Mouse (Mus musculus): ENCODE measurements at regions not wholly inside any gene's neighbourhood (a gene's known extent, or its start where the extent isn't known, plus 50 kb on each side); places are given as distances from the start of the nearest gene placed in this dataset.
A peak's percentile ranks its signal among the peaks of the same experiment; 100 is the strongest.
"Not testable (repeated sequence)": the region's sequence is repeated elsewhere in the genome, so short reads cannot be mapped to it uniquely, and the experiment has no call there.

DNA sequence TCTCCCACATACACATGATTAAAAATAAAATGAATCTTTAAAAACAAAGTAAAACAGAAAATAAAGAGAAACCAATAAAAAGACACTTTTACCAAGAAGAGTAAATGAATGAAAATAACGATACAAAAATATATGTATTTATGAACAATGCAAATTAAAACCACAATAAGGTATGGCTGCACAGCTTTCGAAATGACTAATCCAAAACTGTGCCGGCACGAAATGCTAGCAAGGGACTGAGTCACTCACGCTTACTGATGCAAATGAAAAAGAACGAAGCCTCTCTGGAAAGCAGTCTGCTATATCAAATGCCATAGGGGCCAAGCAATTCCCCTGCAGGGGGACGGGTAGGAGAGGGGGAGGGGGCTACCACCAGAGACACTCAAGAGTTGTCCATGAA lies 704.0 kb downstream of the 4930447A16Rik start:
- no peak for DNase-seq (ENCODE audit: low spot score)

DNA sequence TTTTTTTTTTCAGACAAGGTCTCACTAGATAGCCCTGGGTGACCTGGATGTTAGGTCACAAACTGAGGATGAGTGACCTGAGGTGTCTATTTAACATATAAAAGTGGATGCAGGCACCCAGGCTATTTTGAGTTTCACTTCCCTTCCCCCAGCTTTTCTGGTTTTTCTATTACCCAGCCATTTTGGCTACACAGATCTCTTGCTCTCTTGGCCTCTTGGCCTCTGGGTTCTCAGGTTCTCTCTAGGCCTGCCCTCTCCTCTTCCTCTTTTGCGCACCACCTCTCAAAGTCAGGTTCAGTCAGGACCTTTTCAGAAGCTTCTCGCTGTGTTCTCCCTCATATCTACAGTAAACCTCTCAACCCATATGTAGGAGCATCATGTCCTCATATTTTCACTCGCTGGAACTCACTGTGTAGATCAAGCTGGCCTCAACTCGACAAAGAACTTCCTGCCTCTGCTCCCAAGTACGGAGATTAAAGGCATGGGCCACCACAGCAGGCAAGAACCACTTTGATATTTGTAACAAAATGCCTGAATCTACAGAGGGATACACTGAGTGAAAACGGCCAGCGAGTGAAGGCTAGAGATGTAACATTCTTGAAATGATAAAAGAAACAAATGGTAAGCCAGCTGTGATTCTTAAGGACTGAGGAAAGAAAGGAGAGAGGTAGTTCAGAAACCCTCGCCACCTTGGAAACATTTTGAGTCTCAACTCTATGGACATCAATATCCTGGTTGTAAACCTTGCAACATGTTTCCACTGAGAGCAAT lies 704.7 kb downstream of the 4930447A16Rik start:
- no peak for DNase-seq (ENCODE audit: low spot score)

DNA sequence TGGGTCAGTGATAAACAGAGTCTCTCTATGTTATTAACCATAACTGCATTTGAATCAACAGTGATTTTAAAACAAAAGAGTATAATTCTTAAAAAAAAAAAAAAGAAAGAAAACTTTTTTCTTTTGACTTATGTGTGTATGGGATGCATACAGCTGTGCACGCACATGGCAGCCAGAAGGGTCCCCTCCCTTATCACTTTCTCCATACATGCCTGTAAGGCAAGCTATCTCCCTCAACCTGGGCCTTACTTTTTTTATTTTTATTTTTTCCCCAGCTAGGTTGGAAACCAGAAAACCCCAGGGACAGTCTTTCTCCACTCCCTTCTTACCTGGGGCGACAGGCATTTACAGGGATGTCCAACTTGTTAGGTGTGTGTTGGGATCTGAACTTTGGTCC lies 705.3 kb downstream of the 4930447A16Rik start:
- peak; percentile 15 for DNase-seq (ENCODE audit: low spot score)

DNA sequence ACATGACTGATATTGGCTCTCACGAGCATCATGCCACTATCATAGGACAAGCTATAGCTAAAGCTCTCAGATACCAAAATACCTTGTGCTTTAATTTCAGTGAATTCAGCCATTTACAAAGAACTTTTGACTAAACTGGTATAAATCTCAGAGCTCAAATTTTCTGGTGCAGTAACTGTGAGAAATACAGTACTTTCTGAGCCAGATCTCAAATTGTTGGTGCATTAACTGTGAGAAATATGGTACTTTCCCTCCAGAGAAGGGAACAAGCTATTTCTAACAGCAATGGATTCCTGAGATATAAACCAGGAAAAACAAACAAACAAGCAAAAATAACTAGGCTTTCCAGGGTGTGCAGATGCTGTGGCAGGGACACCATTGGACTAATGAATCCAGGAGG lies 714.3 kb downstream of the 4930447A16Rik start:
- DNase-seq (ENCODE audit: low spot score): no peak

DNA sequence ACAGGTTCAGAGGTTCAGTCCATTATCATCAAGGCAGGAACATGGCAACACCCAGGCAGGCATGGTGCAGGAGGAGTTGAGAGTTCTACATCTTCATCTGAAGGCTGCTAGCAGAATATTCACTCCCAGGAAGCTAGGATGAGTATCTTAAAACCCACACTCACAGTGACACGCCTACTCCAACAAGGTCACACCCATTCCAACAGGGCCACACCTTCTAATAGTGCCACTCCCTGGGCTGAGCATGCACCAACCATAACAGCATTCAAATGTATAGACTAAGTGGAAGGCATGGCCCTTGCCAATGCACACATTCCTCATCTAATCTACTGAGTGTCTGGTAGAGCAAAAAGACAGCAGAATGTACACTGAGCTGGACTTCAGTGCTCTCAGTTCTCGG lies 718.1 kb downstream of the 4930447A16Rik start:
- peak; percentile 51 for DNase-seq (ENCODE audit: low spot score)

DNA sequence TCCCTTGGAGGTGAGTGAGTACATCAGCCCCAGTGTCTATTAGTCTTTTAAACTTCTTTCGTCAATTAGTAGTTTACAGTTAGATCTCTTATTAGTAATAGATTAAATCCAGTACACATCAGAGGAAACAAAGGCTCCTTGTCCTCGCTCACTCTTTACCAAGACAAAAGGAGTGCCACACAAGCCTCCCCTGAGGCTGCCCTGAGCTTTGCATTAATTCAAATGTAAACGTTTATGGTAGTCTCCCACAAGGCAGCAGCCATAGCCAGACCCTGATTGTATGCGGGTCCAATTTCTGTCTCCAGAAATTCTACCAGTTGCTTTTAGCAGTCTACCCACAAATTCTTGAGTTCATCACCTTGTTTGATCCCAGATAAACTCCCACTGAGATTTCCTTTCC lies 726.3 kb downstream of the 4930447A16Rik start:
- no peak for DNase-seq (ENCODE audit: low spot score)

DNA sequence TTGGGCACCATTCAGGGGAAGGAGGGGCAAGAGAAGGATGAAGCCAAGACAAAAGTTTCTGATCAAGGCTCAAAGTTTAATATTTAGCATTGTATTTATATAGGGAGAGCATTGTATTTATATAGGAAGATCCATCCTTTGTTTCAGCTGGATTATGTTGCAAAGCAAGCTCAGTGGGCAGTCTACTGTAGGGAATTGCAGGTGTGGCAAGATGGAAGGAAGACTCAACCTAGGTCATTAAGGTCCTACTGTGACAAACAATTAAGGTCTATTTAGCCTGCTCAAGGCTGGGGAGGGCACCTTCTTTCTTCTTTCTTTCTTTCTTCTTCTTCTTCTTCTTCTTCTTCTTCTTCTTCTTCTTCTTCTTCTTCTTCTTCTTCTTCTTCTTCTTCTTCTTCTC lies 728.5 kb downstream of the 4930447A16Rik start:
- DNase-seq (ENCODE audit: low spot score): not testable (repeated sequence)

DNA sequence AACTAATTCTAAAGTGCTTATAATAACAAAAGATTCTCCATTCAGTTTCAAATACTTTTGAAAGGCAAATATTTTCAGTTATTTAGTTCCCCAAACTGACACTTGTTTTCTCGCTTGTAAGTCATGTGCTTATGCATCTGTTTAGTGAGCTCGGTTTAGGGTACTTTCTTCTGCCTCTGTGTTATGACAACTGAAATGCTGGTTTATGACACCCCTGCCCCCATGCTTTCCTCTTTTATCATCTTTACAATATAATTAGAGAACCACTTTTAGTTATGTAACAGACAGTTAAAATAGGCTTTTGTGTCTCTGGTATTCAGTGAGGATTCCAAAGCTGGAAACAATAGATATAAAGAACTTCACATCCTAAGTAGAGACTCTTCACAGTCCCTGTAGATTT lies 733.8 kb downstream of the 4930447A16Rik start:
- no peak for DNase-seq (ENCODE audit: low spot score)

DNA sequence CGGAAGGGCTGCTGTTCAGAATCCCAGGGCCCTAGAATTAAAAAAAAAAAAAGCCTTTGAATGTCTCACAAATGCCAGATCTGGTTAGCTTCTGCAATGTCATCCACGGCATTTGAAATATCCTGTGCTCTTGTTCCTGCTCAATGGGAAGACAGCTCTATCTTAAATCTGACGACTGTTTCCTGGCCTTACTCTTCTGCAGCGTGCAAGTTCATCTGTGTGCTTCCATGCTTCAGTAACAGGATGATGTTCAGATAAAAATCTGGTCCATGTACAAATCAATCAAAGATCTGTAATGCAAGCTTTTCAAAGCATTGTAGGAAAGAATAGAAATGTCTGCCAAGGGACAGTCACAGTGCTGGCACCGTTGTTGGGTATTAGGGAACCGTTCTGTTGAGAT lies 738.4 kb downstream of the 4930447A16Rik start:
- no peak for DNase-seq (ENCODE audit: low spot score)

DNA sequence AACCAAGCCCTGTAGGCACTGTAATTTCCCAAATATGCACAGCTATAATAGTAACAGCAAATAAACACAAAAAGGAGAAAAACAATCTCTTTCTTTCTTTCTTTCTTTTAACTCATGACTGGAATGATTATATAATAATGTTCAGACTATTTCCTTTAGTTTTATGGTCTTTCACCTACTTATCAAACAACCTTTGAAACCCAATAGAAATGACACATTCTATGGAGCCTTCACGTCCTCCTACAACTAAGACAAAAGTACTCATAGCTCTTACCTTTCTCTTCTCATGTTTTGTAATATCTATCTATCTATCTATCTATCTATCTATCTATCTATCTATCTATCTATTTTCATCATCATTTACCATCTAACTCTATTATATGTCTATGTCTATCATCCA lies 739.5 kb downstream of the 4930447A16Rik start:
- no peak for DNase-seq (ENCODE audit: low spot score)

DNA sequence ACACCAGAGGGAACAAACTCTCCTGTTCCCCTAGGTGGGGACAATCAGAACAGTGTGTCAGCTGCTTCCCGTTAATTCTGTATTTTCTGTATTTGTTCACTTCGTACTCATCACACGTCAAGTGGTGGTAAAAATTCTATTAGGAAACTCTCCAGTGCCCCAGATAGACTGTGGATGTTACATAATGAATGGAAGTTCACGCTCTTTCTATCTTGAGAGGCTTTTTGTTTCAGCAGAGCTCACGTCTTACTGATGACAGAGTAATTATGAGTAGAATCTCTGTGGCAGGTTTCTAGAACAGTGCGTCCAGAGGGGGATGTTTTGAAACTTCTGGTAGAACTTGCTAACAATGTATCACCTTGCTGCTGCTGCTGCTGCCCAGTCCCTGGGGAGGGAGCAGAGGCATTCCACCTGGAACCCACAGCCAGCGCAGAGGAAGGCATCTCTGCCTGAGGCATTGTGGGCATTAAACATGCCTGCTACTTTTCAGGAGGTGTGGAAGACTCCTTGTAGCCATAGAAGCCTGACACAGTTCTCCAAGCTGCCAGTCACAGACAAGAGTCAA lies 740.6 kb downstream of the 4930447A16Rik start:
- no peak for DNase-seq (ENCODE audit: low spot score)

DNA sequence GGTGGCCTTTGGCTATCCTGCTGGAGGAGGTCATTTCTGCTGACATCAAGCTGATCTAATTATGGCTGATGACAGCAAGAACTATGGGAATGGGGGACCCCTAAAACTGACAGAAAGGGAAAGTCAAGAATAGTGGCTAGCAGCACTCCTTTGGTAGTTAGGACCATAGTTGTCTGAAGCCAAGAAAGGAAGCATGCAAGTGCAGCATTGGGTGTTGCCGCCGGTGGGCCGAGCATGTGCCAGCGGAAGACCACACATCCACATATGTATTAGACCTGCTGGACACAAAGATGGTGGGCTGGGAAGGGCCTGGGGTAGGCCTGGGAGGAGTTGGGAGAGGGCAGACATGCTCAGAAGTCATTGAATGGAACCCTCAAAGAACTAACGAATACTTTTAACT lies 741.1 kb downstream of the 4930447A16Rik start:
- DNase-seq (ENCODE audit: low spot score): no peak

DNA sequence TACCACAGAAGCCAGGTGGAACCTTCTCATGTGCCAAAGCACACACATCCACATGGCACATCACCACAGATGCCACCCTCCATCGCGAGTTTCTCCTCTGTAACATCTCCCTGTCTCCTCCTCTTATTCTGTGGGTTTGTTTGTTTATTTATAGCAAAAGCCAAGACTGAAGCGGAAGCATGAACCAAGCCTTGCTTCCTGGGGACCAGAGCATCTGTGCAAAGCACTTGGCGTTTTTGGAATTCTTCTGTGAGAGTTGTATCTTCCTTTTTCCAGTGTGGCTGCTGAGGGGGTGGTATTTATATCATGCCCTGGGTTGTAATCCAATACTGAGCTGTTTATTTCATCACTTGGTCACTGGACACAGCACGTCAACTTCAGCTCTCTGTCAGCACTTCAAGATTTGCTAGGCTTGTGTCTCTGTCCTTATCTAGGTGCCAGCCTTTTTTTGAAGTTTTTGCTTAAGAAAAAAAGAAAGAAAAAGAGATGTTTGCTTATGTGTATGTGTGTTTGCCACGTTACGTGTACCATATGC lies 742.3 kb downstream of the 4930447A16Rik start:
- no peak for DNase-seq (ENCODE audit: low spot score)

DNA sequence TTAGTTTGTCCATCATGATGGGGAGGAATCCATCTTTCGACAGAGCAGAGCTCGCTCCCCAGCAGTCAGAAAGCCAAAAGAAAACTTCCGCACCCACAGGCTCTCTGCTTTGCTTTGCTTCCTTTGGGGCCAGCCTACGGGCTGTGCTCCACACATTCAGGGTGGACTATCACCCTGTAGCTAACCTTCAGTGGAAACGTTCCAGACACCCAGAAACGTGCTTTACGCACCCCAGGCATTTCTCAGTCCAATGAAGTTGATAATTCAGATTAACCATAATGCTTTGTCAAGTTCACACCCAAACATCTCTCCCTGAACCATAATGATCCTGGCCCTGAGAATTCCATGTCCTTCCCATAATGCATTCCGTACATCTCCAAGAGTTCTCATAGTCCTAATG lies 743.8 kb downstream of the 4930447A16Rik start:
- DNase-seq (ENCODE audit: low spot score): no peak
